Mouse (Mus musculus) lung, embryonic 15.5 days (tissue): ENCODE data around the gene Cx3cl1. TPM values are rescaled to one million over a fixed set of nuclear protein-coding genes. Genes with fewer than 3 reads are reported as not detected.

Experiments
- ATAC-seq: fragments of 200-750 bp; cut with Nextera tagmentation; 2 replicates; pipeline ENCODE4 v1.8.0; 2017; ENCODE audit warnings: moderate number of reproducible peaks, borderline replicate concordance; ENCODE audit not compliant: low FRiP score, low TSS enrichment; ENCODE audit errors: extremely low read depth
- H3K27ac ChIP-seq: fragments of 300-500 bp; sonication (generic); 2 replicates; pipeline ENCODE4 v1.5.1; 2015; ENCODE audit warnings: moderate library complexity, mild to moderate bottlenecking, inconsistent platforms
- H3K27me3 ChIP-seq: fragments of 300-500 bp; sonication (generic); 2 replicates; pipeline ENCODE4 v1.6.1; 2015; ENCODE audit warnings: inconsistent platforms
- H3K36me3 ChIP-seq: fragments of 300-500 bp; sonication (generic); 2 replicates; pipeline ENCODE4 v1.6.1; 2015; ENCODE audit warnings: inconsistent platforms
- H3K4me1 ChIP-seq: fragments of 300-500 bp; sonication (generic); 2 replicates; pipeline ENCODE4 v1.6.1; 2015; ENCODE audit warnings: inconsistent platforms
- H3K4me2 ChIP-seq: fragments of 300-500 bp; sonication (generic); 2 replicates; pipeline ENCODE4 v1.6.1; 2015; ENCODE audit warnings: inconsistent platforms, mild to moderate bottlenecking, moderate library complexity
- H3K4me3 ChIP-seq: fragments of 300-500 bp; sonication (generic); 2 replicates; pipeline ENCODE4 v1.5.1; 2015; ENCODE audit warnings: mild to moderate bottlenecking, inconsistent platforms
- H3K9ac ChIP-seq: fragments of 300-500 bp; sonication (generic); 2 replicates; pipeline ENCODE4 v1.6.1; 2015; ENCODE audit warnings: inconsistent platforms
- H3K9me3 ChIP-seq: fragments of 300-500 bp; sonication (generic); 2 replicates; pipeline ENCODE4 v1.6.1; 2016; ENCODE audit warnings: inconsistent platforms
- WGBS: fragments of 180-500 bp; shearing (Covaris S2); methylation state at CpG from one replicate; pipeline ENCODE4 v1.1.7; 2015; 5-methylcytosine and 5-hydroxymethylcytosine counted together
- polyA plus RNA-seq: library from polyadenylated mRNA; unstranded; fragments of >200 nt; fragmentation: Nextera tagmentation; extraction: Ambion mirVana; gene quantifications from 2 replicates; pipeline ENCODE4 v1.2.1, GENCODE M21; 2015

Gene Cx3cl1
- polyA plus RNA-seq, 1 experiment from 2014 or later, result 8.3 TPM

DNA sequence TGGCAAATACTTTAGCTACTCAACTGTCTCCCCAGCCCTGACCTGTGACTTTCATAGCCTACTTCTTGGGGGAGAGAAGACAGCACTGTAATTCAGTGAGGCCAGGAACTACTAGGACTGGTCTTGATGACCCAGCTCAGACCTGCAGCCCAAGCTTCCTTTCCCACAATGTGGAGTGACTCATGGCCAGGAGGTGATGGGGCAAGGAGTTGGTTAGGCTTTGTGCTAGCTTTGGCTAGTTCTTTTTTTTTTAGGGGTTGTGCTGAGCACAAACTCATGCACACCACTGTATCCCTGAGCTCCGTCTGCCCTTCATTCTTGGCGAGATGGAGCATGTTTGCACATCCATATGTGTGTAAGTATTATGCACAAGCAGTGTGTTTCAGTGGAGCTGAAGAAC is 4.5 kb downstream of the Cx3cl1 start:
- Histone ChIP-seq H3K27me3 (peaks cover 23% of the 10 kb centered on the region), H3K27ac (no peak overlapping the region), H3K4me3 (no peak overlapping the region), H3K4me2 (no peak overlapping the region), H3K4me1 (peaks cover 26% of the 10 kb centered on the region), H3K36me3 (no peaks in the 10 kb centered on the region), H3K9ac (no peak overlapping the region), H3K9me3 (no peaks in the 10 kb centered on the region)
- ATAC-seq, result no peak
- 63% methylated on average over 2 of the region's 2 CpGs for WGBS

DNA sequence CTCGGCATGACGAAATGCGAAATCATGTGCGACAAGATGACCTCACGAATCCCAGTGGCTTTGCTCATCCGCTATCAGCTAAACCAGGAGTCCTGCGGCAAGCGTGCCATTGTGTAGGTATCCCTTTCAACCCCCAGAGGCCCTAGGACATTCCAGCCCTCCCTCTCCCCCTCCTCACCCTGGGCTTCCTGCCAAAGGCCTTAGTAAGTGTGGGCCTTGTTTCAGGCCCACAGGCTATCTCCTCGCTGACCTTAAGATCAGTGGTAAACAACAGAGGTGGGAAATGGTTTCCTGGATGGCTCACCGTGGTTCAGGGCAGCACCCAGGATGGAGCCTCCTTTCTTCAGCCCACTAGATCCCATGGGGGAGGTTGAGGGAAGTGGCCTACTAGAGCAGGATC is 6.2 kb downstream of the Cx3cl1 start:
- Histone ChIP-seq H3K4me3 (no peak overlapping the region), H3K9me3 (no peaks in the 10 kb centered on the region), H3K36me3 (no peaks in the 10 kb centered on the region), H3K9ac (no peak overlapping the region), H3K4me2 (peak overlapping the region; percentile 12; the same call in 1 of the 2 replicates), H3K27ac (peak overlapping the region; percentile 57), H3K27me3 (peaks cover 11% of the 10 kb centered on the region), H3K4me1 (peaks cover 19% of the 10 kb centered on the region)
- WGBS, result 43% methylated on average over 10 of the region's 10 CpGs
- ATAC-seq, result 0 out of 2 replicates have a peak, but pooled peaks have one; percentile 3

DNA sequence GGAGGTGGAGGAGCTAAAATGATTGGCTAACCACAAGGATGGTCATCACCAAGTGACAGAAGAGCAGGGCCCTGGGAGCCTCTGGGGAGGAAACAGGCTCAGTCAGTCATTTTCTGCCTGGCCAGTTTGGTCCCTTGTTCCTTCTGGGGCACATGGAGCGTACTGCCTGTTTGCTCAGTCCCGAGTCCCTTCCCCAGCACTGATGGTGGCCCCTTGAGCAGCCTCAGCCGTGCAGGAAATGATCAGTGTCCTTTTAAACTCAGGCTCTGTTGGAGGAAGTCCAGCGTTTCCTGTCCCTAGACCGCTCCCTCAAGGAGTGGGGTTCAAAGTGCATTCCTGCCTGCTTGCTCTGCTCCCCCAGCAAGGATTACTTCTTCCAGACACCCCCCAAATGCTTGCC is 6.7 kb downstream of the Cx3cl1 start:
- H3K9ac ChIP-seq, result no peak overlapping the region
- H3K4me1 ChIP-seq, result peaks cover 19% of the 10 kb centered on the region
- H3K27me3 ChIP-seq, result 0 out of 2 replicates have a peak, but pooled peaks cover 6% of the 10 kb centered on the region
- H3K9me3 ChIP-seq, result no peaks in the 10 kb centered on the region
- no peak overlapping the region for H3K4me3 ChIP-seq
- peak overlapping the region; percentile 57 for H3K27ac ChIP-seq
- H3K36me3 ChIP-seq, result no peaks in the 10 kb centered on the region
- ATAC-seq, result peak; percentile 36; the same call in 1 of the 2 replicates
- peak overlapping the region; percentile 12; the same call in 1 of the 2 replicates for H3K4me2 ChIP-seq
- 11% methylated on average over 5 of the region's 5 CpGs for WGBS

DNA sequence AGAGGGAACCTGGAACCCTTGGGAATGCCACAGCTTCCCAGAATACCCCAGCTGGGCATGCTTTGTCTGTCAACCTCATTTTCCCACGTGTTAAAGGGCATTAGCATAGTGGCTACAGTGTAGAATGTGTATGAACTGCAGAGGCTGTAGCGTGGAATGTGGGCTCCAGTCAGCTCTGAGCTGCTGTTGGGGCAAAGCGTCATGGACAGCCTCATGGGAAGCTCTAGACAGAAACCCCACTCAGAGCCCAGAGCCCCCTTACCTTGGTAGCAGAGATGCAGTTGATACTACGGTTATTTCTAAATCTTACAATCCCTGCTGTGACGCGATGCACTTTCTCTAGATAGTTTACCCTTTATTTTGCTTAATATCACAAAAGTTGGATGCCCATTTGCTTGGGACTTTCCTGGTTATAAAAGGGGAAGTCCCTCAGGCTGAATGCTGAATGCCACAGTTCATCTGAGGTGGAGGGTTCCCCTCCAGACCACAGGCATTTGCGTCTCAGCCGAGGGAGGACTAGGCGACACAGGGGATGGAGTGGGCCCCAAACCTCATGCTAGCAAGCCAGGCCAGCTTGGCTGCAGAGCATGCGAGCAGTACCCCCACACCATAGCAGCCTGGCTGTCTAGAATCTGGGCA is 7.2 kb downstream of the Cx3cl1 start:
- ATAC-seq, result no peak
- Histone ChIP-seq H3K4me3 (no peak overlapping the region), H3K9ac (no peak overlapping the region), H3K4me2 (no peak overlapping the region), H3K27me3 (0 out of 2 replicates have a peak, but pooled peaks cover under 1% of the 10 kb centered on the region), H3K27ac (peak overlapping the region; percentile 57), H3K36me3 (no peaks in the 10 kb centered on the region), H3K9me3 (no peaks in the 10 kb centered on the region), H3K4me1 (peaks cover 19% of the 10 kb centered on the region)
- 68% methylated on average over 10 of the region's 10 CpGs for WGBS

DNA sequence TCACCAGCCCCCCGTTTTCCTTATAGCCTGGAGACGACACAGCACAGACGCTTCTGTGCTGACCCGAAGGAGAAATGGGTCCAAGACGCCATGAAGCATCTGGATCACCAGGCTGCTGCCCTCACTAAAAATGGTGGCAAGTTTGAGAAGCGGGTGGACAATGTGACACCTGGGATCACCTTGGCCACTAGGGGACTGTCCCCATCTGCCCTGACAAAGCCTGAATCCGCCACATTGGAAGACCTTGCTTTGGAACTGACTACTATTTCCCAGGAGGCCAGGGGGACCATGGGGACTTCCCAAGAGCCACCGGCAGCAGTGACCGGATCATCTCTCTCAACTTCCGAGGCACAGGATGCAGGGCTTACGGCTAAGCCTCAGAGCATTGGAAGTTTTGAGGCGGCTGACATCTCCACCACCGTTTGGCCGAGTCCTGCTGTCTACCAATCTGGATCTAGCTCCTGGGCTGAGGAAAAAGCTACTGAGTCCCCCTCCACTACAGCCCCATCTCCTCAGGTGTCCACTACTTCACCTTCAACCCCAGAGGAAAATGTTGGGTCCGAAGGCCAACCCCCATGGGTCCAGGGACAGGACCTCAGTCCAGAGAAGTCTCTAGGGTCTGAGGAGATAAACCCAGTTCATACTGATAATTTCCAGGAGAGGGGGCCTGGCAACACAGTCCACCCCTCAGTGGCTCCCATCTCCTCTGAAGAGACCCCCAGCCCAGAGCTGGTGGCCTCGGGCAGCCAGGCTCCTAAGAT is 7.9 kb downstream of the Cx3cl1 start:
- 91% methylated on average over 16 of the region's 16 CpGs for WGBS
- no peak; the same call in 1 of the 2 replicates for ATAC-seq
- Histone ChIP-seq H3K4me3 (no peak overlapping the region), H3K27ac (no peak overlapping the region), H3K9me3 (no peaks in the 10 kb centered on the region), H3K36me3 (no peaks in the 10 kb centered on the region), H3K9ac (no peak overlapping the region), H3K4me1 (peaks cover 24% of the 10 kb centered on the region), H3K4me2 (no peak overlapping the region), H3K27me3 (no peaks in the 10 kb centered on the region)

DNA sequence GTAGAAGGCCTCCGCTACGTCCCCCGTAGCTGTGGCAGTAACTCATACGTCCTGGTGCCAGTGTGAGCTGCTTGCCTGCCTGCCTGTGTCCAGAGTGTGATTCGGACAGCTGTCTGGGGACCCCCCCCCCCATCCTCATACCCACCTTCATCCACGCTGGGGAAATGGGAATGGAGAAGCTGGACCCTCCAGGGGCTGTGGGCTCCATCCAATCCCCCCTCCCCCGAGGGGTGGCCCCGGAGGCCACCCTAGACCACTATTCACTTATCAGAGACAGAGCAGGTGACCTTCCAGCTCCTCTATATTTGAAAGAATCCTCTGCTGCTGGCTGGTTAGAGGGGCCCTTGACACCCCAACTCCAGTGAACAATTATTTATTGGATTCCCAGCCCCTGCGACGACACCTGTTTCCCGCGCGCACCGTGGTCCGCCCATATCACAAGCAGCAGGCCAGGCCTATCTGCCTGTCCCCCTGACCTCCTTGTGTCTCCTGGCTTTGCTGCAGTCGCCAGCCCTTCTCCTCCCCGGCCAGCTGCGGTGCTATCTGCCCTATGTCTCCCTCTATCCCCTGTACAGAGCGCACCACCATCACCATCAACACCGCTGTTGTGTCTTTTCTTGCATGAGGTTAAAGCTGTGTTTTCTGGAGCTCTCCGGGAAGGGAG is 8.8 kb downstream of the Cx3cl1 start:
- H3K4me3 ChIP-seq, result no peak overlapping the region
- H3K27ac ChIP-seq, result no peak overlapping the region
- H3K36me3 ChIP-seq, result no peaks in the 10 kb centered on the region
- 85% methylated on average over 21 of the region's 21 CpGs for WGBS
- no peak overlapping the region for H3K4me2 ChIP-seq
- H3K9ac ChIP-seq, result no peak overlapping the region
- H3K4me1 ChIP-seq, result peaks cover 30% of the 10 kb centered on the region
- no peaks in the 10 kb centered on the region for H3K27me3 ChIP-seq
- no peaks in the 10 kb centered on the region for H3K9me3 ChIP-seq
- no peak for ATAC-seq

DNA sequence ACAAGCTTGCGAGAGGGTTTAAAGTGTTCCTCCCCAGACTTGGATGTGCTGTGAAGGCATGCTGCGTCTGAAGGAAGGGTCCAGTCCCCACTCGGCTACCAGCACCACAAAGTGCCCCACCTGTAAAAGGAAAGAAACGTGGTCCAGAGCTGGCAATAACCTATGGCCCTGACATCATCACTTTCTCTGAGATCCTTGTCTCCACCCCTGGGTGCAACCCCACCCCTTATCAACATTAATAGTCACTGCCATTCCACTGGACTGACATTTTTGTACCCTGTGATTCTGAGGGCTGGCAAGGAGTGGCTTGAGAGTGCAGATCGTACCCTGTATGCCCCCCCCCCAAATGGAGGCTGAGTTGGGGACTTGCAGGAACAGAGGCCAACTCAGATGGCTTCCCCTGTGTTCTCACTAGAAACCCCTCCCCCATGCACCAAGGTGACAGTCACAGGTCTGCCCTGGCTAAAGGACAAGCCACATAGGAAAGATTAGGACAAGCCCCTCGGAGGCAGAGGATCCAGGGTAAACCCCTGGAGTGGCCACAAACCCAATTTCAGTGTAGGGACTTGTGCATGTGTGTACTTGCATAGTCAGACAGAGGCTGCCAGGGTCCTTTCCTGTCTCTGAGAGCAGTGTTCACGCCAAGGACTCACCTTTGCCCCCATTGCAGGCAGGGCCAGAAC is 9.5 kb downstream of the Cx3cl1 start:
- H3K9ac ChIP-seq, result no peak overlapping the region
- no peaks in the 10 kb centered on the region for H3K27me3 ChIP-seq
- WGBS, result 54% methylated on average over 7 of the region's 7 CpGs
- ATAC-seq, result no peak
- no peaks in the 10 kb centered on the region for H3K36me3 ChIP-seq
- no peak overlapping the region for H3K27ac ChIP-seq
- no peak overlapping the region for H3K4me3 ChIP-seq
- H3K4me2 ChIP-seq, result no peak overlapping the region
- H3K4me1 ChIP-seq, result peaks cover 30% of the 10 kb centered on the region
- no peaks in the 10 kb centered on the region for H3K9me3 ChIP-seq

DNA sequence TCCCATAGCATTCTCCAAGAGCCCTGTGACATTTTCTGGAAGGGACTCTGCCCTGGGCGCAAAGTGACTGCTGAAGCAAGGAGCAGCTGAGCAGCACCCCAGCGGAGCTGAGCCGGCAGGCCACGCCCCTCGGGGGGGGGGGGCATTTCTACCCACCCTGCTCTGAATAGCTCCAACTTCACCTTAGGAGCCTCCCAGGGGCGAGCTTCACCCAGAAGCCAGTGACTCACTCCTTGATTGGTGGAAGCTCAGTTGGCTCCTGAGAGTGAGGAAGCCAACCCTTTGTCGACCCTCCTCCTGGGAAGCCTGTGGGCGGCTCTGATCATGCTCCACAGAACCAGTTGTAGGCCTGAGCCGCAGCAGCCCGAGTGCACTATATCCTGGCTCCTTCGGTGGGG is 10.0 kb downstream of the Cx3cl1 start:
- H3K4me3 ChIP-seq, result no peak overlapping the region
- no peaks in the 10 kb centered on the region for H3K9me3 ChIP-seq
- no peak overlapping the region for H3K4me2 ChIP-seq
- no peaks in the 10 kb centered on the region for H3K36me3 ChIP-seq
- H3K9ac ChIP-seq, result no peak overlapping the region
- 0 out of 2 replicates have a peak, but pooled peaks have one; percentile 28 for ATAC-seq
- H3K27ac ChIP-seq, result no peak overlapping the region
- no peaks in the 10 kb centered on the region for H3K27me3 ChIP-seq
- peaks cover 30% of the 10 kb centered on the region for H3K4me1 ChIP-seq
- WGBS, result 12% methylated on average over 11 of the region's 11 CpGs

DNA sequence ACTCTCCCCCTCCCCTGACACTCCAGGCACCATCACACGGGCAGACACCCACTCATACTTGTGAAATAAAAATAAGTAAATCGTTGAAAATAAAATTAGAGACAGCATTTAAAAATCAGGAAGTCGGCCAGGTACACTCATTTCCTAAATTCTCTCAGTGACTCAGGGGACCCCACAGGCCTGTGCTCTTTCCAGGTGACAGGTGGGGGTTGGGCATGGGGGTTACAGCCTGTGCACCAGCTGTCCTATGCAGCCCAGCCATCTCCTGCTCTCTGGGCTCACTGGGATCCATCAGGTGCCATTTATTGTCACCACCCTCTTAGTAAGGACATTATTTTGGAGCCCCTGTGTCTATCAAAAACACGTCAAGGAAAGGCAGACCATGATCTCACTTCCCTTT is 12.1 kb downstream of the Cx3cl1 start:
- Histone ChIP-seq H3K4me2 (no peak overlapping the region), H3K4me3 (no peak overlapping the region), H3K4me1 (peaks cover 17% of the 10 kb centered on the region), H3K27ac (no peak overlapping the region), H3K36me3 (no peaks in the 10 kb centered on the region), H3K27me3 (no peaks in the 10 kb centered on the region), H3K9me3 (no peaks in the 10 kb centered on the region), H3K9ac (no peak overlapping the region)
- WGBS, result 58% methylated on average over 4 of the region's 4 CpGs
- ATAC-seq, result no peak

DNA sequence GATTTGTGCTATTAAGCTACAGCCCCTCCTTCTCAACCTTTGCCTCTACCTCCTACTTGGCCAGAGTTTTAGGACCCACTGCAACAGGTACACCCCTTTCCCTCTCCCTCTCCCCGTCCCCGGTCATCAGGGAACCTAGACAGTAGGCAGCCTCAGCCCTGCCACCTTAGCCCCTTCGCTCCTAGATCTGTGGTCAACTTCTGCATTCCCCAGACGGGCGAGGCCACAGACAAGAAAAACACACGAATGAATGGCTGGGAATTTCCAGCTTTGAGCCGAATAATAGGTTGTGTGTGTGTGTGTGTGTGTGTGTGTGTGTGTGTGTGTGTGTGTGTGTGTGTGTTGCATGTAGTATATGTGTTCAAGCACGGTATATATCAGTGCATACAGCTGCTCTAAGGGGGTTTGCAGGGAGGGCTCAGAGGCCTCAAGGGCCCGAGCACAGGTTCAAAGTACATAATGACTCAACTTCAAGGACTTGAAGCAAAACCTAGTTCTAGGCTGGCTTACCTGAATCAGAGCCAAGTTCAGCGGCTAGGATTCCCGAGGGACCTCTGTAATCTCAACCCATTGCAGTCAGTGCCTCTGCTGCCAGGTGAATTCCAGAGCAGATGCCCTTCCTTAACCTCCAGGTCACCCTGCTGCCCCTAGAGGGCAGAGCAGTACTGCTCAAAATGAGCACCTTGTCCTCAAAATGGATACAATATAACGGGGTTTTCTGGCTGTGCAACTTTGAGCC is 13.6 kb downstream of the Cx3cl1 start:
- no peaks in the 10 kb centered on the region for H3K9me3 ChIP-seq
- H3K27me3 ChIP-seq, result no peaks in the 10 kb centered on the region
- H3K4me2 ChIP-seq, result no peak overlapping the region
- no peak overlapping the region for H3K4me3 ChIP-seq
- WGBS, result 41% methylated on average over 12 of the region's 12 CpGs
- peaks cover 16% of the 10 kb centered on the region for H3K4me1 ChIP-seq
- peak overlapping the region; percentile 84 for H3K27ac ChIP-seq
- peak; percentile 53; the same call in 1 of the 2 replicates for ATAC-seq
- H3K36me3 ChIP-seq, result no peaks in the 10 kb centered on the region
- no peak overlapping the region for H3K9ac ChIP-seq

DNA sequence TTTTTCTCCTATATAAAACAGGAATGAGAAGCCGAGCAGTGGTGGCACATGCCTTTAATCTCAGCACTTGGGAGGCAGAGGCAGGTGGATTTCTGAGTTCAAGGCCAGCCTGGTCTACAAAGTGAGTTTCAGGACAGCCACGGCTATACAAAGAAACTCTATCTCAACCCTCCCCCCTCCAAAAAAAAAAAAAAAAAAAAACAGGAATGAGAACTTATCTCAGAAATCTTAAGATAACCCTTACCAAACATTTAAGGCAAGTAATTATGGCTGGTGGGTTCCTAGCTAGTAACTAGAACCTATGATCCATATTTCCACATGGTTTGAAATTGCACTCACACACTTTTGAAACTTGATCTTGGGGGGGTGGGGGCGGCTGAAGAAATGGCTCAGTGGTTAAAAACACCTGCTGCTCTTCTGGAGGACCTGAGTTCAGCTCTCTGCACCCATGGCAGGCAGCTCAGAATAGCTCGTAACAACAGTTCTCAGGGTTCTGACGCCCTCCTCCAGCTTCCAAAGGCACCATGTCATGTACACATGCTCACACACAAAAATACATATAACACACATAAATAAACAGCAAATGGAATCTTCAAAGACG is 14.3 kb downstream of the Cx3cl1 start:
- Histone ChIP-seq H3K9me3 (no peaks in the 10 kb centered on the region), H3K36me3 (no peaks in the 10 kb centered on the region), H3K4me2 (no peak overlapping the region), H3K4me1 (peaks cover 16% of the 10 kb centered on the region), H3K27me3 (no peaks in the 10 kb centered on the region), H3K9ac (no peak overlapping the region), H3K27ac (peak overlapping the region; percentile 84; the same call in 1 of the 2 replicates), H3K4me3 (no peak overlapping the region)
- WGBS, result 58% methylated on average over 6 of the region's 6 CpGs
- no peak for ATAC-seq
